Mouse (Mus musculus) small intestine, adult 2 months (tissue): ENCODE measurements around the gene Dbil5. TPM values are rescaled to one million over a fixed set of nuclear protein-coding genes. Genes with fewer than 3 reads are reported as not detected.

ENCODE experiments used
- H3K27ac ChIP-seq: fragments of 200-500 bp; 2 replicates; pipeline ENCODE4 v1.5.1; 2012; ENCODE audit warnings: low read depth, low read length, control low read depth, inconsistent platforms; ENCODE audit not compliant: insufficient read depth
- H3K27me3 ChIP-seq: fragments of 200-500 bp; 2 replicates; pipeline ENCODE4 v1.6.1; 2012; ENCODE audit warnings: mild to moderate bottlenecking, moderate library complexity, low read length, inconsistent platforms; ENCODE audit not compliant: control insufficient read depth, insufficient read depth
- H3K36me3 ChIP-seq: fragments of 200-500 bp; 2 replicates; pipeline ENCODE4 v1.6.1; 2012; ENCODE audit warnings: mild to moderate bottlenecking, low read length, control low read depth, inconsistent platforms; ENCODE audit not compliant: control insufficient read depth, insufficient read depth
- H3K4me1 ChIP-seq: fragments of 200-500 bp; 2 replicates; pipeline ENCODE4 v1.6.1; 2012; ENCODE audit warnings: low read length, inconsistent platforms, mixed read lengths; ENCODE audit not compliant: control insufficient read depth, insufficient read depth, insufficient read length
- H3K4me3 ChIP-seq: fragments of 200-500 bp; 2 replicates; pipeline ENCODE4 v1.5.1; 2012; ENCODE audit warnings: low read depth, mild to moderate bottlenecking, control low read depth, inconsistent platforms, low read length, moderate library complexity
- CTCF ChIP-seq: fragments of 200-500 bp; IDR thresholded peaks from 2 replicates; pipeline ENCODE4 v1.5.1; 2012; ENCODE audit warnings: low read depth, mild to moderate bottlenecking, control low read depth, inconsistent platforms, low read length, moderate library complexity, mixed read lengths; ENCODE audit not compliant: insufficient replicate concordance, insufficient read length; ENCODE audit errors: extremely low read depth
- POLR2A ChIP-seq: fragments of 200-500 bp; IDR thresholded peaks from 2 replicates; pipeline ENCODE4 v1.6.1; 2012; ENCODE audit warnings: low read depth, mild to moderate bottlenecking, control low read depth, inconsistent platforms, low read length, moderate library complexity
- WGBS: fragments of 180-500 bp; shearing (Covaris S2); methylation state at CpG from one replicate; pipeline ENCODE4 v1.1.7; 2018; 5-methylcytosine and 5-hydroxymethylcytosine counted together
- polyA plus RNA-seq: library from polyadenylated mRNA; depleted of rRNA; stranded (reverse); fragments of >200 nt; gene quantifications from 2 replicates; pipeline ENCODE4 v1.2.3, GENCODE M21; 2012

Gene Dbil5
- polyA plus RNA-seq, 1 experiment = not detected

GRCm38 (mm10) chr11:76253145-76253917, 35.9 kb downstream of the Dbil5 start:
- Histone ChIP-seq H3K36me3 (peaks cover 22% of the 10 kb centered on the region), H3K4me3 (no peak overlapping the region), H3K27ac (0 out of 2 replicates have a peak overlapping the region, but pooled peaks have one; percentile 8), H3K4me1 (no peaks in the 10 kb centered on the region), H3K27me3 (no peaks in the 10 kb centered on the region)
- peak; percentile 96; the same call in 1 of the 2 replicates for TF ChIP-seq CTCF
- TF ChIP-seq POLR2A = no peak
- WGBS = 66% methylated on average over 5 of the region's 5 CpGs

- peaks cover 16% of the 10 kb centered on the region for H3K36me3 ChIP-seq
- peak overlapping the region; percentile 14; the same call in 1 of the 2 replicates for H3K27ac ChIP-seq
- 81% methylated on average over 4 of the region's 4 CpGs for WGBS
- no peaks in the 10 kb centered on the region for H3K4me1 ChIP-seq
- H3K27me3 ChIP-seq = no peaks in the 10 kb centered on the region
- H3K4me3 ChIP-seq = no peak overlapping the region
- TF ChIP-seq CTCF = no peak
- no peak for TF ChIP-seq POLR2A
Measured at GRCm38 (mm10) chr11:76253918-76254264, 36.5 kb downstream of the Dbil5 start.

- WGBS = 49% methylated on average over 4 of the region's 4 CpGs
- peaks cover 4% of the 10 kb centered on the region; the same call in 1 of the 2 replicates for H3K36me3 ChIP-seq
- no peaks in the 10 kb centered on the region for H3K27me3 ChIP-seq
- H3K27ac ChIP-seq = no peak overlapping the region; the same call in 1 of the 2 replicates
- no peaks in the 10 kb centered on the region; the same call in 1 of the 2 replicates for H3K4me1 ChIP-seq
- TF ChIP-seq CTCF = no peak
- TF ChIP-seq POLR2A = no peak
- no peak overlapping the region for H3K4me3 ChIP-seq
Measured at GRCm38 (mm10) chr11:76255431-76256001, 38.1 kb downstream of the Dbil5 start.

- Histone ChIP-seq H3K27me3 (no peaks in the 10 kb centered on the region), H3K4me3 (no peak overlapping the region), H3K27ac (no peak overlapping the region), H3K36me3 (peaks cover 1% of the 10 kb centered on the region; the same call in 1 of the 2 replicates), H3K4me1 (no peaks in the 10 kb centered on the region; the same call in 1 of the 2 replicates)
- TF ChIP-seq POLR2A (no peak), CTCF (no peak)
- WGBS = 61% methylated on average over 5 of the region's 5 CpGs
Measured at GRCm38 (mm10) chr11:76256129-76256528, 38.7 kb downstream of the Dbil5 start.

- no peaks in the 10 kb centered on the region for H3K27me3 ChIP-seq
- WGBS = 81% methylated on average over 4 of the region's 4 CpGs
- no peaks in the 10 kb centered on the region for H3K36me3 ChIP-seq
- H3K4me3 ChIP-seq = no peak overlapping the region
- TF ChIP-seq POLR2A = no peak
- no peak for TF ChIP-seq CTCF
- no peaks in the 10 kb centered on the region; the same call in 1 of the 2 replicates for H3K4me1 ChIP-seq
- no peak overlapping the region for H3K27ac ChIP-seq
Measured at GRCm38 (mm10) chr11:76257386-76257785, 40.0 kb downstream of the Dbil5 start.

- Histone ChIP-seq H3K36me3 (no peaks in the 10 kb centered on the region), H3K4me1 (no peaks in the 10 kb centered on the region; the same call in 1 of the 2 replicates), H3K4me3 (no peak overlapping the region), H3K27ac (no peak overlapping the region), H3K27me3 (no peaks in the 10 kb centered on the region)
- TF ChIP-seq POLR2A = no peak
- no peak for TF ChIP-seq CTCF
- WGBS = 79% methylated on average over 6 of the region's 6 CpGs
Measured at GRCm38 (mm10) chr11:76258511-76258910, 41.1 kb downstream of the Dbil5 start.

GRCm38 (mm10) chr11:76260208-76261050, 43.0 kb downstream of the Dbil5 start:
- no peaks in the 10 kb centered on the region; the same call in 1 of the 2 replicates for H3K4me1 ChIP-seq
- H3K27ac ChIP-seq = no peak overlapping the region
- H3K36me3 ChIP-seq = no peaks in the 10 kb centered on the region
- no peaks in the 10 kb centered on the region for H3K27me3 ChIP-seq
- no peak overlapping the region for H3K4me3 ChIP-seq
- TF ChIP-seq POLR2A (no peak), CTCF (no peak)
- WGBS = 58% methylated on average over 10 of the region's 10 CpGs
